Mouse (Mus musculus) megakaryocyte, adult 5-6 weeks (primary cell): Measurements from ENCODE around the gene Rab14. TPM values are rescaled to one million over a fixed set of nuclear protein-coding genes. Genes with fewer than 3 reads are reported as not detected.

ENCODE experiments used
- ATAC-seq: 2 replicates; pipeline ENCODE4 v1.8.0; 2016; ENCODE audit warnings: mild to moderate bottlenecking, inconsistent platforms; ENCODE audit not compliant: poor library complexity, severe bottlenecking
- total RNA-seq, 2 experiments: library from RNA; stranded (forward) in 1 of 2; stranded (reverse) in 1 of 2; fragments of 153-499, 151-499 nt in 1 of 2; fragments of 221-1000, 200-1000 nt in 1 of 2; gene quantifications; 2 replicates each; pipeline versions ENCODE4 v1.2.3 to v1.2.4; 2015 to 2017

Rab14 gene
- total RNA-seq (2015) = 153 and 167 TPM in 2 replicates
- total RNA-seq (2017) = 134 and 137 TPM in 2 replicates

DNA sequence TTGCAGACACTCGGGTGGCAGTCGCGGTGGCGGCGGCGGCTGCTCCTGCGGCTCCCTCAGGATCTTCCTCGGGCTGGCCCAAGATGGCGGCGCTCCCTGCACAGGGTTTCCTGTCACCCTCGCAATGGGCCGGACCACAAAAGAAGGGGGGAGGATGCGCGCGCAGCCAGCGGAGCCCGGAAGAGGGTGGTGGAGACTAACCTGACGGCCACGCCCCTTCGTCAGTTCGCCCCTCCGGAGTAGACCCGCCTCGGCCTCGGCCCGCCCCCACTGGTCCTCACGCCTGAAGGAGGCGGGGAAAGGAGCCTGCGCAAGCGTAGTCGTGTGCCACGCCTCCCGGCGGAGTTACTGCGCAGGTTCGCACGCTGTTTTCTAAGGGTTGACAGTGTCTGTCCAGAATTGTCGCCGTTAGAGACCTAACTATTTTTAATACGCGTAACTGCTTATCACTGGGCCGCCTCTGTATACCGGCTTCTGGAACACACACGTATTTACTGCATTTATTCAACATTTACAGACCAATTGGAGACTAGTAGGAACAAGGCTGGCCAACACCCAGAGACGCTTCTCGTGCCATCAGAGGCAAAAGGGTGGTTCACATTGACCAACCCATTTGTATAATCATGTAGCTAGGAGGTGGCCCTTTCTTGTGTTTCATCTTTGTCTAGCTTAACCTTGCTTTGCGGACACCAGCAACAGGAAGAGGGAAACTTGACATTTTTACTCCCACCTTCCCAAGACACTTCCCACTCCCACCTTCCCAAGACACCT is at the start of gene Rab14:
Rab14 (minus strand) TSS at position 223 of the 771 bp plus-strand sequence.
- peak; percentile 94 for ATAC-seq

DNA sequence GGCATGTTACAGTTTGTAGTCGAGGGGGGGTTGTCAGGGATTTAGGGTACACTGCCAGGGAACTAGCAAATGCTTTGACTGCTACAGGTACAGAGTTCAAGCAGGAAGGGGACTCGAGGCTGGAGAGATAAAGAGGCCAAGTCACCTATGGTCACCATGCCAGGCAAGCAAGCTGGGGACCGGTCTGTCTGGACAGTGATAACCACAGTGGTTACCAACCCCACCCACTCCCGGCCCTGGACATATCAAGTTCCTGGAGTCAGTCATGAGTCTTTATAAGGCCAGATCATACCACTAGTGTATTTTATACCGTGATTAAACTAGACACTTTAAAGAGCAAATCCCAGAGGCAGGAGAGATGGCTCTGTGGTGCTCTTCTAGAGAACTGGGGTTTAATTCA is 46.8 kb upstream of the Rab14 start:
- ATAC-seq = no peak

- ATAC-seq = peak; percentile 77
These were observed 43.3 kb upstream of the Rab14 start for GRCm38 (mm10) chr2:35244241-35244640.

DNA sequence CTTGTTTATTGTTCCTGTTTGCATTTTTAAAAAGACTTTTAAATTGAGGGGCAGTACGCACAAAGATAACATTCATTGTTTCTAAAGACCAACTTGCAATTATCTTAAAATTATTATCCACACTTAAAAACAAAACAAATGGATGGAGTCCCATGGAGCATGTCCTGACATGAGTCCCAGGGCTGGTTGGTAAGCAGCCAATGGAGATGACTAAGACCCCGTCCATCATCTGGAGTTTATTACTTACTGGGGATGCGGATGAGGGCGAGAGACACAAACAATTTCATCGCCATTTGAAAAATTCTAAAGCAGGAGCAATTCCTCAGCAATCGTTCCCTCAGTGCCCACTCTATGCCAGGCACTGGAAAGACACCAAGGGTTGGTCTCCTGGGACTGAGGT is 34.1 kb upstream of the Rab14 start:
- ATAC-seq = no peak

DNA sequence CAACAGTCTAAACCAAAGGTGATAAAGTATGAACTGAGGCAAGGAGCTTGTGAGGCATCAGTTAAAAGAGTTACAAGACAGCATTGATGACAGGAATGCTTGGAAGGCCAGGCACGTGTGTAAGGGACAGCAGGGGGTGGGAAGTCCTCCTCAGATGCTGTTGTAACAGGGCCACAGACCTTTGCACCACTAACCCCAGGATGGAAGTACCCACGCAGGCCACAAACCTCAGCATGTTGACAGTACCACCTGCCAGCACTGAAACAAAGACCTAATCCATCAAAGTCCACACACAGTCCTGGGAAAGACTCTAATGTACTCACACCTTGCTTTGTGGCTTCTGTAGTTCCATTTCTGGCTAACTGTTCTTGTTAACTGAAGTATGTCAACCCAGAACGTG is 33.0 kb upstream of the Rab14 start:
- peak; percentile 29; the same call in 1 of the 2 replicates for ATAC-seq

- ATAC-seq = peak; percentile 71
These were observed 31.9 kb upstream of the Rab14 start for GRCm38 (mm10) chr2:35232595-35233445.

GRCm38 (mm10) chr2:35231871-35232270 is 31.0 kb upstream of the Rab14 start:
- no peak for ATAC-seq

- ATAC-seq = no peak
These were observed 29.3 kb upstream of the Rab14 start for GRCm38 (mm10) chr2:35230215-35230614.

DNA sequence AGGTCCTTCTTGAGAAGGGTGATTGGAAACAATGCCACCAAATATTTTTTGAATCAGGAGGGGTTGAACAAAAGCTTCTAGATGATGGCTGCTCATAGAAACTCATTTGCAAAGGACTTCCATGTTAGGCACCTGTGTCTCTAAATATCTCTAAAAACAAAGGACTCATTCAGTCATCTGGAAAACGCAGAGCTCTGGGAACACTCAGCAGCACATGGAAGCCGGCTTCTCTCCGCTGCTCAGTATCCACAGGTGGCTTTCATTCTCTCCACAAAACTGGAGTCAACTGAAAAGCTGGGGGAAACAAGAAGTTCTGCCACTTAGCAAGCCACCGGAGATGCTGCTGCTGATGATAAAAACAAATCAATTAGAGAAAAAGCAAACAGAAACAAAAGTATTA is 27.2 kb upstream of the Rab14 start:
- ATAC-seq = no peak

DNA sequence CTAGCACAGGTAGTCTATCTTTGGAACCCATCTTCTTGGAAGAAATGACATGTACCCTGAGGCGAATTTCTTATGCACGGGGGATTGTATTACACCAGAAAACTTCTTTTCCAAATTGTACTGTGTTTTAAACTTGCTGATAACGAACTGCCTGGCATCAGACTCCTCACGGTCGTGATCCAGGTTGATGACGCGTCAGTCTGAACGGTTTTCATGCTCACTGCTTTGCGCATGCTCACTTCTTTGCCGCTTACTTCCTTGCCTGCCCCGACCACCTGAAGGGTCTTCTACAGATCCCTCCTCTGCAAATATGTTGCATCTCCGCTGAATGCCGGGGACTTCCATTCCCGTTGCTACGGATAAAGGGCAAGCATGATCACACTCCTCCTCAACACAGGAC is 23.4 kb upstream of the Rab14 start:
- ATAC-seq = no peak

GRCm38 (mm10) chr2:35222822-35223391 is 22.0 kb upstream of the Rab14 start:
- ATAC-seq = no peak

DNA sequence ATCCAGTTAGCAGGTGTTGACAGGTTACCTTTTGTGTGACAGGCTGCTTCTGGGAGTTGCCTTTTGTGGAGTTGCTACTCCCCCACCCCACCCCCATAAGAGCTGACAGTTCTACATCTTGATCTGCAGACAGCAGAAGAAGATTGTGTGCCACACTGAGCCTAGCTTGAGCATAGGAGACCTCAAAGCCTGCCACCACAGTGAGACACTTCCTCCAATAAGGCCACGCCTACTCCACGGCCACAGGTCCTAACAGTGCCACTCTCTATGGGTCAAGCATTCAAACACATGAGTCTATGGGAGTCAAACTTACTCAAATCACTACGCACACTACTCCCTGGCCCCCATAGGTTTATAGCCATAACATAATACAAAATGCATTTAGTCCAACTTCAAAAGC is 17.8 kb upstream of the Rab14 start:
- ATAC-seq = no peak

GRCm38 (mm10) chr2:35216701-35217100 is 15.8 kb upstream of the Rab14 start:
- ATAC-seq = no peak

GRCm38 (mm10) chr2:35215363-35215762 is 14.4 kb upstream of the Rab14 start:
- no peak for ATAC-seq

DNA sequence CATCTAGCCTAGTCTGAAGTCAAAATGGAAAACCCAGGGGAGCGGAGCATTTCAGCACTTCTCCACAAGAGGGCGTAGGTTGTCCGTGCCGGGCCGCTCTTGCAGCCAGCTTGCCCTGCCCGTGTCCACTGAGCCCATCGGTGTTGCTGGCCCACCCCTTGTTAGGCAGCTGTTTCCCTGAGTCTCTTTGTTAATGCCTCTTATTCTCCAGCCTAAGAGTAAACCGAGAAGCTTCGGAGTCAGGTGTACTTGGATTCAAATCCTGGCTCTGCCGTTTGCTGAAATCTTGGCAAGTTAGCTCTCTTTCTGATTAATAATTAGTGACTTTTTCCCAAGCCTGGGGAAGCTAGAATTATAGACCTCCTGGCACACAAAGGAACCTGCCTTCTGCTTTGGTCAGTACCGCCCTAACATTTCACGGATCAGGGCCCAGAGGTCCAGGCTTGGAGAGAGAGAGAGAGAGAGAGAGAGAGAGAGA is 14.0 kb upstream of the Rab14 start:
- ATAC-seq = peak; percentile 97

DNA sequence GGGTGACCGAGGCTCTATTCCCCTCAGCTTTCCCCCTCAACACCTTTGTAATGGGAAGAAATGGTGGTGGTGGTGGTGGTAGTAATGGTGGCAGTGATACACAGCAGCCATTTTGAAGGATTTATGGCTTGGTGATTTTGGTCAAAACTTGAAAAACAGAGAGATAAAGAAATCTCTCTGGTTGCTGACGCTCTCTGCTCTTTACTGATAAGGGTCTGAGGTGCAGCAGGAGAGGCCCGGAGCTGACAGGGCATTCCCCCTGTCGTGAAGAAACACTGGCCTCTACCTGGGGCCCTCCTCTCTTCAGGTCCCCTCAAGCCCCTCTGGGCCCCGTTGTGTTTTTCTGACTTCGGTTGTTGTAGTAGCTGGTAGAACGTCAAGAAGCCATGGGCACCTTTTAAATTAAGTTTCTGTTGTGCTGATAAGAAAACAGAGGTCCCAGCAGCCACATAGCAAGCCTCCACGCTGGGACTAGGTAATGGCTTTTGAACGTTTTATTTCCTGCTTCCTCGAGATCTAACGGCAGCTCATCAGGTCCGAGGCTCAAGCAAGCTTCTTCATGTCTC is 12.5 kb upstream of the Rab14 start:
- no peak for ATAC-seq

- no peak for ATAC-seq
These were observed 10.8 kb upstream of the Rab14 start for GRCm38 (mm10) chr2:35211681-35212080.

- peak; percentile 93 for ATAC-seq
These were observed 8.2 kb upstream of the Rab14 start for GRCm38 (mm10) chr2:35208931-35209665.

DNA sequence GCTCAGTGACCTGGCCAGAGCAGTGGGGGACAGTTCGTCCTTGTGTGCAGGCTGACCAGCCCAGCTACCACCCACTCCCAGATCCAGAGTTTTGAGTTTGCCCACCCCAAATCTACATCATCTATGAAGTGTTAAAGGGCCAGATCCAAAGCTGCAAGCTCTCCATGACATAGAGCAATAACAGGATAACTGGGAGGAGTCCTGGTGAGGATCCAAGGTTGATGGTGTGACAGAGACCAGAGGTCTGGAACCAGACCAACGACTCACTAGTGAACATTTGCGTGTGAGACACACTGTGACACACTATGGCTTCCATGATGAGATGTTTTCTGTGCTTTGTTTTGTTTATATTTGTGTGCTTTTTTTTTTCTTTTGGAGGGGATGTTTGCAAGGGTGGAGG is 7.1 kb upstream of the Rab14 start:
- ATAC-seq = no peak

DNA sequence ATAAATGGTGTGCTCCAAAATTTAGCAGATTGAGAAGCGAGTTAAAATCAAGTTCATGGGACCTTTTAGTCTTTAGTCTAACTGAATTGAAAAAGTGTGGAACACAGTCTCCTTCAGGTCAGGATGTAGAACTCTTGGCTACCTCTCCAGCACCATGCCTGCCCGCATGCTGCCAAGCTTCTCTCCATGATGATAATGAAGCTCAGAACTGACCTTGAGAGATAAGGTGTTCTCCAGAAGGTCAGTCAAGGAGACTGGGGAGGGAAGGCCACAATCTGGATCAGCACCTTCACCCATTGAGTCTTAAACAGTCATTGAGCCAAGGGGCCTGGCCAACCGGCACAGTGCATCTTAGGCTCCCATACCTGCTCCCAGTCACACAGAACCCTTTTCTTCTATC is 5.8 kb upstream of the Rab14 start:
- ATAC-seq = no peak
